Mouse (Mus musculus) E14TG2a.4 (cell line): ENCODE results near the gene Plagl1.

Experiments
- CTCF ChIP-seq: conservative IDR thresholded peaks from 2 replicates; pipeline ENCODE4 v1.5.1; 2014; ENCODE audit warnings: low read length
- NANOG ChIP-seq: IDR thresholded peaks from 2 replicates; pipeline ENCODE4 v1.6.1; 2014; ENCODE audit warnings: borderline replicate concordance, low read length, mixed read lengths
- POU5F1 ChIP-seq: IDR thresholded peaks from 2 replicates; pipeline ENCODE4 v1.6.1; 2014; ENCODE audit warnings: low read length, borderline replicate concordance

DNA sequence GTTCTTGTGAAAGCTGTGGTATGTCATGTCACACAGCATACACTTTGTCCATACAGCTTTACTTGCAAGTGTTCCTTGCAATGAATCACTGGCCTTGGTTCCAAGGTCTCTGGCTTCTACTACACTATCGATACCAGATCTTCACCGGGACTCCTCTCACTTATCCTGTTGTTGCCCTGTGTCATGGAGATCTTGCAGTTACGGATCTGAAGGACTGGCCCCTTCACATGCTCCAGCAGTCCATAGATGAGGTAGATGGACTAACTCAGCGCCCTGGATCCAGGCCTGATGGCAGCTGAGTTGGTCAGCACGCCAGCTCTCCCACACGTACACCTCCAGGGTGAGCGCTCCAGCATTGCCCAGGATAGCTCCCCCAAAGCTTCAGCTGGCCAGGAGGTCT is 75.0 kb downstream of the Plagl1 start:
- TF ChIP-seq CTCF (no peak), NANOG (no peak), POU5F1 (no peak)
